ENCODE assay signal across 8 mouse cellular contexts in the genomic region with DNA sequence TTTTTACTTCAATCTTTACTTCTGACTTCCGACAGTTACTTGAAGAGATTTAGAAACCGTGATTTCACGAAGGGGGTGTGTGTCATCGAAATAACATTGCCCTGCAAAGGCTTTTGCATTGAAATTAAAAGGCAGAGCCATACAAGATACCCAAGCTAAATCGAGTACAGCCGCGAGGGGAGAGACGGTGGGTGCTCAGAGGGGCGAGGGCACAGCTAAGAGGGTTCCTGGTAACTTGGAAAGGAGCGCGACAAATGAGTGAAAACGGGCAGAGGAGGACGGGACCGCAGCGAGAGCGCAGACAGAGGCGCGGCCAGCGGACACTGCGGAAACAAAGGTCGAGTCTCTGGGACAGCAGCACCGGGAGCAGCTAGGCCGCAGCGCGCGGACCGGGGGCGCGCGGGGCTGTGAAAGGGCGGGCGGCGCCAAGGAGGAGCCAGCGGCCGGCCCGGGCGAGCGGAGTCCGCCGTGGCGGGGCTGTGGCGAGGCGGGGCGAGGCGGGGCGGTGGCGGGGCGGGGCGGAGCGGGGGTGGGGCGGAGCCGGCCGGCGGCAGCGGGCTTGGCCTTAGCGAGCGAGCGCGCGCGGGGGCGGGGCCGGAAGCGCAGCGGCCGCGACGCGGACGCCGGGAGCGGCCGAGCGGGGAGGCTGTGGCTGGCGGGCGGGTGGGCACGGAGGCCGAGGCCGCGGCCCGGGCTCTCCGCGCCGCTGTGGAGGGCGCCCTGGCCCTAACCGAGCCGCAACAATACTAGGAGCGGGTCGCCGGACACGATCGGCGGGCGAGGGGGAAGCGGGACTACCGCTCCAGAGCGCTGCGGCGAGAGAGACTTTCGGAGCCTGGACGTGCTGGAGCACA. TPM values are rescaled to one million over a fixed set of nuclear protein-coding genes. Genes with fewer than 3 reads are reported as not detected.
DNase-seq lines count a peak whose midpoint lies in the region; ATAC-seq and TF ChIP-seq lines count a peak whose summit lies in the region.

A gene (plus strand): TSS at position 603 of the 854 bp plus-strand sequence.

- TF ChIP-seq CTCF in C2C12 (IDR thresholded peaks at IDR 0.05; ENCODE audit: control insufficient read depth, insufficient read depth, insufficient read length) = no peak

- peak within 1 kb of the TSS; percentile 98 for H3ac ChIP-seq in C2C12 (ENCODE audit: control insufficient read depth, insufficient read length, low read depth)

- H3K4me3 ChIP-seq in C2C12 (ENCODE audit: insufficient read depth, poor library complexity, severe bottlenecking) = peak within 1 kb of the TSS; percentile 60
- peak within 1 kb of the TSS; percentile 76 for H3K4me3 ChIP-seq in heart, embryonic 11.5 days (ENCODE audit: low read depth, low read length)
- peak within 1 kb of the TSS; percentile 84 for H3K4me3 ChIP-seq in kidney, embryonic 16.5 days (ENCODE audit: low read length)
- H3K4me3 ChIP-seq in liver, embryonic 11.5 days (ENCODE audit: low read depth, low read length) = peak within 1 kb of the TSS; percentile 67

- H3K9ac ChIP-seq in heart, embryonic 11.5 days (ENCODE audit: low read depth, low read length) = peak within 1 kb of the TSS; percentile 91
- peak within 1 kb of the TSS; percentile 94 for H3K9ac ChIP-seq in kidney, embryonic 16.5 days (replicated peaks; ENCODE audit: low read length)
- peak within 1 kb of the TSS; percentile 68 for H3K9ac ChIP-seq in liver, embryonic 11.5 days (ENCODE audit: low read depth, low read length)

- ATAC-seq in erythroblast, adult 5-6 weeks (replicated peaks; ENCODE audit: low FRiP score, poor library complexity, severe bottlenecking) = peak; percentile 80
- peak; percentile 89 for ATAC-seq in heart, embryonic 11.5 days (replicated peaks; ENCODE audit: insufficient number of reproducible peaks, low FRiP score, low TSS enrichment)
- peak; percentile 95 for ATAC-seq in kidney, embryonic 16.5 days (ENCODE audit: low FRiP score, low TSS enrichment)
- peak; percentile 92 for ATAC-seq in liver, embryonic 11.5 days (replicated peaks; ENCODE audit: low FRiP score)

- H3K4me2 ChIP-seq in heart, embryonic 11.5 days = peak within 1 kb of the TSS; percentile 67
- peak within 1 kb of the TSS; percentile 94 for H3K4me2 ChIP-seq in kidney, embryonic 16.5 days (replicated peaks; ENCODE audit: low read depth, low read length)
- peak within 1 kb of the TSS; percentile 88 for H3K4me2 ChIP-seq in liver, embryonic 11.5 days

- no peaks in the 10 kb centered on the region for H3K36me3 ChIP-seq in C2C12 (ENCODE audit: control insufficient read depth, insufficient read depth)
- no peaks in the 10 kb centered on the region for H3K36me3 ChIP-seq in heart, embryonic 11.5 days (ENCODE audit: control insufficient read depth, insufficient read depth, low read length)
- H3K36me3 ChIP-seq in kidney, embryonic 16.5 days (ENCODE audit: insufficient read depth, low read length) = no peaks in the 10 kb centered on the region
- H3K36me3 ChIP-seq in liver, embryonic 11.5 days (ENCODE audit: control insufficient read depth, insufficient read depth, low read length) = no peaks in the 10 kb centered on the region
- no peaks in the 10 kb centered on the region for H3K36me3 ChIP-seq in splenic B cell, adult 2 months (ENCODE audit: control insufficient read depth, insufficient read depth, low read length, poor library complexity, severe bottlenecking)

- peak; percentile 89 for DNase-seq in brain, adult 2 months (ENCODE audit: low read depth, low spot score)
- DNase-seq in liver, embryonic 11.5 days (ENCODE audit: low spot score) = peak; percentile 87
- peak; percentile 69 for DNase-seq in naive thymus-derived CD4-positive, alpha-beta T cell, adult 2 months (ENCODE audit: low read depth)
- DNase-seq in splenic B cell, adult 2 months (ENCODE audit: low read depth, low spot score) = peak; percentile 78

- no peaks in the 10 kb centered on the region for H3K27me3 ChIP-seq in C2C12 (ENCODE audit: control insufficient read depth, insufficient read depth, insufficient read length)
- no peaks in the 10 kb centered on the region for H3K27me3 ChIP-seq in heart, embryonic 11.5 days (ENCODE audit: control insufficient read depth, insufficient read depth, low read length)
- H3K27me3 ChIP-seq in kidney, embryonic 16.5 days (ENCODE audit: insufficient read depth, low read length) = no peaks in the 10 kb centered on the region
- peaks cover 2% of the 10 kb centered on the region; the same call in 1 of the 2 replicates for H3K27me3 ChIP-seq in liver, embryonic 11.5 days (replicated peaks; ENCODE audit: control insufficient read depth, insufficient read depth, low read length)
- H3K27me3 ChIP-seq in splenic B cell, adult 2 months (ENCODE audit: control insufficient read depth, insufficient read depth, low read length, poor library complexity, severe bottlenecking) = no peaks in the 10 kb centered on the region

- 2% methylated on average over 76 of the region's 101 CpGs for WGBS in heart, embryonic 11.5 days (ENCODE audit: insufficient replicate concordance)
- 1% methylated on average over 66 of the region's 101 CpGs for WGBS in kidney, embryonic 16.5 days
- whole genome bisulfite sequencing in liver, embryonic 11.5 days = 1% methylated on average over 92 of the region's 101 CpGs

- no peaks in the 10 kb centered on the region for H3K9me3 ChIP-seq in heart, embryonic 11.5 days (replicated peaks; ENCODE audit: control insufficient read depth, low read length)
- H3K9me3 ChIP-seq in kidney, embryonic 16.5 days (ENCODE audit: low read length) = no peaks in the 10 kb centered on the region
- H3K9me3 ChIP-seq in liver, embryonic 11.5 days (ENCODE audit: control insufficient read depth, low read length) = no peaks in the 10 kb centered on the region

- H3K79me3 ChIP-seq in C2C12 (ENCODE audit: low read depth) = peaks cover 8% of the 10 kb centered on the region

- H3K79me2 ChIP-seq in C2C12 (ENCODE audit: control insufficient read depth, insufficient read depth) = peaks cover 37% of the 10 kb centered on the region

- H3K27ac ChIP-seq in heart, embryonic 11.5 days (ENCODE audit: low read depth, low read length) = peak within 1 kb of the TSS; percentile 91
- peak within 1 kb of the TSS; percentile 95 for H3K27ac ChIP-seq in kidney, embryonic 16.5 days (ENCODE audit: low read length)
- peak within 1 kb of the TSS; percentile 66 for H3K27ac ChIP-seq in liver, embryonic 11.5 days (ENCODE audit: low read depth, low read length)

- H3K4me1 ChIP-seq in heart, embryonic 11.5 days (ENCODE audit: control insufficient read depth, insufficient read depth, low read length) = peaks cover 20% of the 10 kb centered on the region
- H3K4me1 ChIP-seq in kidney, embryonic 16.5 days (ENCODE audit: insufficient read depth, low read length) = peaks cover 42% of the 10 kb centered on the region
- peaks cover 22% of the 10 kb centered on the region for H3K4me1 ChIP-seq in liver, embryonic 11.5 days (replicated peaks; ENCODE audit: control insufficient read depth, insufficient read depth, low read length)

TF ChIP-seq in C2C12, 6 proteins besides CTCF, POLR2A, EP300 and RAD21:
- TF ChIP-seq MAX (IDR thresholded peaks at IDR 0.05) (no peak), MYOD1 (IDR thresholded peaks at IDR 0.05; ENCODE audit: control insufficient read depth, insufficient read length, low read depth) (no peak), FOSL1 (IDR thresholded peaks at IDR 0.05; ENCODE audit: insufficient read depth, low read length, poor library complexity, severe bottlenecking) (no peak), CEBPB (IDR thresholded peaks at IDR 0.05; ENCODE audit: low read depth) (no peak), MYOG (IDR thresholded peaks at IDR 0.05; ENCODE audit: control insufficient read depth, extremely low read depth, insufficient read length) (no peak), USF1 (IDR thresholded peaks at IDR 0.05; ENCODE audit: low read depth) (no peak)

RNA-seq across cellular contexts. Expression of the gene that starts here (rescaled TPM):
- 5.5 TPM for polyA plus RNA-seq in C2C12 (2012; fragmentation: generic; extraction: Trizol)
- 1.9 and 4.4 TPM in 2 replicates for total RNA-seq in erythroblast, adult 5-6 weeks (2015; ENCODE audit: low replicate concordance)
- 2.2 and 2.8 TPM in 2 replicates for total RNA-seq in erythroblast, adult 5-6 weeks (2017; ENCODE audit: low replicate concordance)
- polyA plus RNA-seq in heart, embryonic 11.5 days (2014; fragmentation: Nextera tagmentation; extraction: Ambion mirVana) = 8.6 and 11.0 TPM in 2 replicates
- 17.3 and 18.1 TPM in 2 replicates for polyA plus RNA-seq in kidney, embryonic 16.5 days (2015; fragmentation: Nextera tagmentation; extraction: Ambion mirVana)
- polyA plus RNA-seq in liver, embryonic 11.5 days (2014; fragmentation: Nextera tagmentation; extraction: Ambion mirVana) = 6.3 and 7.6 TPM in 2 replicates

Comparison
In these comparisons a context has a peak if more than half of its experiments do, and no peak if none do; other contexts are left out.
1. Peak in every context shown above with its lines: DNase-seq, ATAC-seq, H3K4me3 ChIP-seq and H3K27ac ChIP-seq.